In genomic region chr17:23770493-23770892, GRCm38 (mm10) we compare ENCODE assay signal across 8 mouse cellular contexts. TPM values are rescaled to one million over a fixed set of nuclear protein-coding genes. Genes with fewer than 3 reads are reported as not detected.
DNase-seq lines count a peak whose midpoint lies in the region; ATAC-seq and TF ChIP-seq lines count a peak whose summit lies in the region.

No protein-coding gene starts in this region.

- H3K4me3 ChIP-seq in heart, embryonic 12.5 days = peak overlapping the region; percentile 87
- peak overlapping the region; percentile 88 for H3K4me3 ChIP-seq in E14TG2a.4 (replicated peaks; ENCODE audit: low read length)
- H3K4me3 ChIP-seq in forebrain, embryonic 12.5 days (replicated peaks) = peak overlapping the region; percentile 89
- H3K4me3 ChIP-seq in liver, embryonic 14.5 days (ENCODE audit: insufficient read depth in 1 of 2, low read depth in 2 of 2, low read length in 2 of 2) = peak overlapping the region; percentile 70 to 85

- no peak for TF ChIP-seq CTCF in E14TG2a.4 (conservative IDR thresholded peaks at IDR 0.05; ENCODE audit: low read length)
- TF ChIP-seq CTCF in liver, embryonic 14.5 days (IDR thresholded peaks at IDR 0.05; ENCODE audit: low read depth) = no peak

- 14% methylated on average over 2 of the region's 2 CpGs for WGBS in heart, embryonic 12.5 days
- WGBS in forebrain, embryonic 12.5 days = 8% methylated on average over 2 of the region's 2 CpGs
- WGBS in liver, embryonic 14.5 days (ENCODE audit: insufficient replicate concordance) = 25% methylated on average over 2 of the region's 2 CpGs

- H3K9me3 ChIP-seq in heart, embryonic 12.5 days (replicated peaks) = no peaks in the 10 kb centered on the region
- no peaks in the 10 kb centered on the region for H3K9me3 ChIP-seq in E14TG2a.4 (ENCODE audit: low read length)
- H3K9me3 ChIP-seq in forebrain, embryonic 12.5 days = no peaks in the 10 kb centered on the region
- no peaks in the 10 kb centered on the region for H3K9me3 ChIP-seq in liver, embryonic 14.5 days (ENCODE audit: control insufficient read depth, low read length)

- no peaks in the 10 kb centered on the region for H3K27me3 ChIP-seq in heart, embryonic 12.5 days (replicated peaks)
- H3K27me3 ChIP-seq in E14TG2a.4 (ENCODE audit: insufficient read depth, low read length) = peaks cover 10% of the 10 kb centered on the region
- H3K27me3 ChIP-seq in forebrain, embryonic 12.5 days = no peaks in the 10 kb centered on the region
- no peaks in the 10 kb centered on the region for H3K27me3 ChIP-seq in liver, embryonic 14.5 days (ENCODE audit: control insufficient read depth, insufficient read depth, low read length)

- intact Hi-C loops in heart, postnatal 10 days (cut with DNase I) = loop anchor here (2.0 kb wide), 1 partner anchor 58 kb away; the partner anchor contains the start of gene Elob

- H3K36me3 ChIP-seq in heart, embryonic 12.5 days = peaks cover 15% of the 10 kb centered on the region
- H3K36me3 ChIP-seq in E14TG2a.4 (ENCODE audit: insufficient read depth, low read length) = 0 out of 2 replicates have a peak, but pooled peaks cover 5% of the 10 kb centered on the region
- peaks cover 14% of the 10 kb centered on the region for H3K36me3 ChIP-seq in forebrain, embryonic 12.5 days (replicated peaks)
- no peaks in the 10 kb centered on the region for H3K36me3 ChIP-seq in liver, embryonic 14.5 days (replicated peaks; ENCODE audit: control insufficient read depth, insufficient read depth, low read depth)

- TF ChIP-seq EP300 in liver, embryonic 14.5 days (IDR thresholded peaks at IDR 0.05; ENCODE audit: low read depth) = no peak

- peak overlapping the region; percentile 93 for H3K9ac ChIP-seq in heart, embryonic 12.5 days
- H3K9ac ChIP-seq in forebrain, embryonic 12.5 days = peak overlapping the region; percentile 94
- peak overlapping the region; percentile 74 for H3K9ac ChIP-seq in liver, embryonic 14.5 days (replicated peaks)

- H3K4me1 ChIP-seq in heart, embryonic 12.5 days (replicated peaks) = peaks cover 8% of the 10 kb centered on the region
- H3K4me1 ChIP-seq in E14TG2a.4 (replicated peaks; ENCODE audit: low read depth, low read length) = peaks cover 12% of the 10 kb centered on the region
- H3K4me1 ChIP-seq in forebrain, embryonic 12.5 days = peaks cover 19% of the 10 kb centered on the region
- H3K4me1 ChIP-seq in liver, embryonic 14.5 days (replicated peaks; ENCODE audit: control insufficient read depth in 2 of 2, insufficient read depth in 2 of 2, low read length in 1 of 2) = peaks cover 7 to 9% of the 10 kb centered on the region in 2 experiments

- DNase-seq in heart, postnatal 10 days = no peak
- no peak for DNase-seq in liver, embryonic 14.5 days (ENCODE audit: low read depth in 3 of 3, low spot score in 3 of 3)
- DNase-seq in layer of hippocampus, postnatal 14 days (ENCODE audit: low spot score in 2 of 2) = no peak
- no peak for DNase-seq in gastrocnemius, adult 18-20 months (ENCODE audit: low spot score)
- DNase-seq in right cerebral cortex, postnatal 25 days = no peak

- H3K4me2 ChIP-seq in heart, embryonic 12.5 days = peak overlapping the region; percentile 80
- peak overlapping the region; percentile 64 for H3K4me2 ChIP-seq in forebrain, embryonic 12.5 days
- peak overlapping the region; percentile 91 for H3K4me2 ChIP-seq in liver, embryonic 14.5 days (ENCODE audit: low read depth)

- peak overlapping the region; percentile 82 for H3K27ac ChIP-seq in heart, embryonic 12.5 days (ENCODE audit: poor library complexity, severe bottlenecking)
- H3K27ac ChIP-seq in forebrain, embryonic 12.5 days = peak overlapping the region; percentile 88
- H3K27ac ChIP-seq in liver, embryonic 14.5 days = no peak overlapping the region

- ATAC-seq in heart, embryonic 12.5 days (ENCODE audit: insufficient number of reproducible peaks, low FRiP score) = no peak
- no peak for ATAC-seq in forebrain, embryonic 12.5 days (ENCODE audit: low FRiP score)
- no peak for ATAC-seq in liver, embryonic 14.5 days (ENCODE audit: insufficient read depth)

RNA-seq across cellular contexts. Expression of gene Flywch1, which starts 0.9 kb away (rescaled TPM):
- polyA plus RNA-seq in heart, embryonic 12.5 days (2016; fragmentation: Nextera tagmentation; extraction: Ambion mirVana) = 64.1 and 67.5 TPM in 2 replicates
- total RNA-seq in heart, postnatal 10 days (2021) = 10 to 100 TPM; 31.2 to 32.1 TPM
- polyA plus RNA-seq in forebrain, embryonic 12.5 days (2016; fragmentation: Nextera tagmentation; extraction: Ambion mirVana) = 173 and 179 TPM in 2 replicates
- polyA plus RNA-seq in liver, embryonic 14.5 days (2012; rRNA removed) = 4.0 and 4.3 TPM in 2 replicates
- polyA plus RNA-seq in liver, embryonic 14.5 days (2014; fragmentation: Nextera tagmentation; extraction: Ambion mirVana) = 6.6 and 7.4 TPM in 2 replicates
- total RNA-seq in layer of hippocampus, postnatal 14 days (2021) = 100 to 1,000 TPM; 159 to 169 TPM
- 10 to 100 TPM; 50.0 to 59.2 TPM for total RNA-seq in gastrocnemius, adult 18-20 months (2021)

RNA-seq across cellular contexts. Expression of gene Flywch2, which starts 15.4 kb away (rescaled TPM):
- polyA plus RNA-seq in heart, embryonic 12.5 days (2016; fragmentation: Nextera tagmentation; extraction: Ambion mirVana) = 6.9 and 7.3 TPM in 2 replicates
- 1 to 10 TPM; 2.3 to 2.4 TPM for total RNA-seq in heart, postnatal 10 days (2021)
- polyA plus RNA-seq in forebrain, embryonic 12.5 days (2016; fragmentation: Nextera tagmentation; extraction: Ambion mirVana) = 32.7 and 33.5 TPM in 2 replicates
- polyA plus RNA-seq in liver, embryonic 14.5 days (2012; rRNA removed) = 0.57 and 0.79 TPM in 2 replicates
- 0.85 and 1.0 TPM in 2 replicates for polyA plus RNA-seq in liver, embryonic 14.5 days (2014; fragmentation: Nextera tagmentation; extraction: Ambion mirVana)
- 10 to 100 TPM; 24.5 to 25.3 TPM for total RNA-seq in layer of hippocampus, postnatal 14 days (2021)
- not detected for total RNA-seq in gastrocnemius, adult 18-20 months (2021)

RNA-seq across cellular contexts. Expression of gene Srrm2, which starts 19.8 kb away (rescaled TPM):
- 399 TPM in 2 replicates for polyA plus RNA-seq in heart, embryonic 12.5 days (2016; fragmentation: Nextera tagmentation; extraction: Ambion mirVana)
- total RNA-seq in heart, postnatal 10 days (2021) = 100 to 1,000 TPM; 230 to 231 TPM
- 660 and 697 TPM in 2 replicates for polyA plus RNA-seq in forebrain, embryonic 12.5 days (2016; fragmentation: Nextera tagmentation; extraction: Ambion mirVana)
- polyA plus RNA-seq in liver, embryonic 14.5 days (2012; rRNA removed) = 136 and 152 TPM in 2 replicates
- 107 and 120 TPM in 2 replicates for polyA plus RNA-seq in liver, embryonic 14.5 days (2014; fragmentation: Nextera tagmentation; extraction: Ambion mirVana)
- 100 to 1,000 TPM; 502 to 591 TPM for total RNA-seq in layer of hippocampus, postnatal 14 days (2021)
- total RNA-seq in gastrocnemius, adult 18-20 months (2021) = 100 to 1,000 TPM; 145 to 160 TPM

RNA-seq across cellular contexts. Expression of gene Kremen2, which starts 24.9 kb away (rescaled TPM):
- polyA plus RNA-seq in heart, embryonic 12.5 days (2016; fragmentation: Nextera tagmentation; extraction: Ambion mirVana) = 0.17 and 0.33 TPM in 2 replicates
- not detected for total RNA-seq in heart, postnatal 10 days (2021)
- polyA plus RNA-seq in forebrain, embryonic 12.5 days (2016; fragmentation: Nextera tagmentation; extraction: Ambion mirVana) = 1.4 and 1.6 TPM in 2 replicates
- polyA plus RNA-seq in liver, embryonic 14.5 days (2012; rRNA removed) = 0.02 and 0.03 TPM in 2 replicates
- polyA plus RNA-seq in liver, embryonic 14.5 days (2014; fragmentation: Nextera tagmentation; extraction: Ambion mirVana) = not detected in 2 replicates
- under 1 TPM; 0.17 to 0.21 TPM for total RNA-seq in layer of hippocampus, postnatal 14 days (2021)
- not detected for total RNA-seq in gastrocnemius, adult 18-20 months (2021)

RNA-seq across cellular contexts. Expression of gene Paqr4, which starts 29.8 kb away (rescaled TPM):
- polyA plus RNA-seq in heart, embryonic 12.5 days (2016; fragmentation: Nextera tagmentation; extraction: Ambion mirVana) = 10.3 and 11.2 TPM in 2 replicates
- 10 to 100 TPM; 17.5 to 22.0 TPM for total RNA-seq in heart, postnatal 10 days (2021)
- 26.4 and 30.8 TPM in 2 replicates for polyA plus RNA-seq in forebrain, embryonic 12.5 days (2016; fragmentation: Nextera tagmentation; extraction: Ambion mirVana)
- 3.6 and 5.7 TPM in 2 replicates for polyA plus RNA-seq in liver, embryonic 14.5 days (2012; rRNA removed)
- polyA plus RNA-seq in liver, embryonic 14.5 days (2014; fragmentation: Nextera tagmentation; extraction: Ambion mirVana) = 6.4 and 7.2 TPM in 2 replicates
- total RNA-seq in layer of hippocampus, postnatal 14 days (2021) = 10 to 100 TPM; 49.7 to 52.8 TPM
- total RNA-seq in gastrocnemius, adult 18-20 months (2021) = 1 to 10 TPM; 2.3 to 2.8 TPM

Comparison
In these comparisons a context has a peak if more than half of its experiments do, and no peak if none do; other contexts are left out.
1. RNA of gene Flywch2, which starts 15.4 kb away (total RNA-seq): 24.5 to 25.3 TPM in layer of hippocampus, postnatal 14 days; 2.3 to 2.4 TPM in heart, postnatal 10 days and not detected in gastrocnemius, adult 18-20 months; every median in the first group is over 4 times any median in the second.
2. Peak in every context shown above with its lines, with median percentiles within 50 percentile points of each other: H3K4me2 ChIP-seq, H3K4me3 ChIP-seq and H3K9ac ChIP-seq.